Mouse (Mus musculus) liver, embryonic 14.5 days (tissue): ENCODE results near the gene Msi2.

Experiments
- CTCF ChIP-seq: IDR thresholded peaks from 2 replicates; pipeline ENCODE4 v1.5.1; 2016; ENCODE audit warnings: antibody characterized with exemption, low read depth, control low read depth
- EP300 ChIP-seq: IDR thresholded peaks from 2 replicates; pipeline ENCODE4 v1.6.1; 2016; ENCODE audit warnings: antibody characterized with exemption, low read depth

- TF ChIP-seq EP300: no peak
- TF ChIP-seq CTCF: no peak
Observed at GRCm38 (mm10) chr11:88468996-88469395, 249.3 kb downstream of the Msi2 start.
